Mouse (Mus musculus) adrenal gland, adult 8-10 months (tissue): ENCODE measurements around the gene Nf1. TPM values are rescaled to one million over a fixed set of nuclear protein-coding genes. Genes with fewer than 3 reads are reported as not detected.

Source experiments
- DNase-seq: peaks from one replicate; pipeline ENCODE4 v3.0.0; 2022
- total RNA-seq, 4 experiments: library from RNA; stranded (reverse); gene quantifications; 2 replicates each; pipeline ENCODE4 v1.2.4; 2022

The Nf1 gene
- total RNA-seq, 4 experiments from 2014 or later = 62.4 to 91.7 (median 77.9) TPM

- no peak for DNase-seq
Measured at GRCm38 (mm10) chr11:79529226-79529625, 189.7 kb downstream of the Nf1 start.

- no peak for DNase-seq
Measured at GRCm38 (mm10) chr11:79529736-79530135, 190.2 kb downstream of the Nf1 start.

GRCm38 (mm10) chr11:79530333-79530761 is 190.9 kb downstream of the Nf1 start, which contains the start of the genes Evi2 and Evi2a:
TSS of gene Evi2 (minus strand) at chr11:79530589.
TSS of gene Evi2a (minus strand) at chr11:79530609.
- DNase-seq = no peak

GRCm38 (mm10) chr11:79530774-79531173 is 191.3 kb downstream of the Nf1 start:
- DNase-seq = no peak

GRCm38 (mm10) chr11:79531485-79531884 is 192.0 kb downstream of the Nf1 start:
- DNase-seq = no peak

GRCm38 (mm10) chr11:79533311-79533710 is 193.8 kb downstream of the Nf1 start:
- DNase-seq = no peak

- DNase-seq = no peak
Measured at GRCm38 (mm10) chr11:79533950-79534690, 194.6 kb downstream of the Nf1 start.

GRCm38 (mm10) chr11:79535554-79535953 is 196.1 kb downstream of the Nf1 start:
- DNase-seq = no peak

GRCm38 (mm10) chr11:79536293-79536692 is 196.8 kb downstream of the Nf1 start:
- DNase-seq = no peak

- peak; percentile 15 for DNase-seq
Measured at GRCm38 (mm10) chr11:79552622-79553021, 213.1 kb downstream of the Nf1 start.

GRCm38 (mm10) chr11:79560536-79560935 is 221.0 kb downstream of the Nf1 start:
- DNase-seq = no peak

- no peak for DNase-seq
Measured at GRCm38 (mm10) chr11:79563493-79563892, 224.0 kb downstream of the Nf1 start.

- DNase-seq = no peak
Measured at GRCm38 (mm10) chr11:79566947-79567346, 227.5 kb downstream of the Nf1 start.

- DNase-seq = no peak
Measured at GRCm38 (mm10) chr11:79568197-79568911, 228.9 kb downstream of the Nf1 start.

GRCm38 (mm10) chr11:79570319-79570718 is 230.8 kb downstream of the Nf1 start:
- DNase-seq = no peak

- no peak for DNase-seq
Measured at GRCm38 (mm10) chr11:79573836-79574235, 234.3 kb downstream of the Nf1 start.

GRCm38 (mm10) chr11:79575383-79576073 is 236.0 kb downstream of the Nf1 start:
- no peak for DNase-seq

GRCm38 (mm10) chr11:79577741-79578140 is 238.2 kb downstream of the Nf1 start:
- peak; percentile 41 for DNase-seq

GRCm38 (mm10) chr11:79580660-79581059 is 241.2 kb downstream of the Nf1 start:
- DNase-seq = no peak

GRCm38 (mm10) chr11:79581257-79581656 is 241.8 kb downstream of the Nf1 start:
- DNase-seq = no peak

GRCm38 (mm10) chr11:79584191-79584590 is 244.7 kb downstream of the Nf1 start:
- peak; percentile 21 for DNase-seq

- no peak for DNase-seq
Measured at GRCm38 (mm10) chr11:79589317-79590075, 250.0 kb downstream of the Nf1 start.
